Mouse (Mus musculus) lung, embryonic 14.5 days (tissue): ENCODE data around the gene Kcnh4. TPM values are rescaled to one million over a fixed set of nuclear protein-coding genes. Genes with fewer than 3 reads are reported as not detected.
A peak's percentile ranks its signal among the peaks of the same experiment; 100 is the strongest.

ENCODE experiments used
- ATAC-seq: fragments of 200-750 bp; cut with Nextera tagmentation; 2 replicates; pipeline ENCODE4 v1.8.0; 2017; ENCODE audit warnings: mild to moderate bottlenecking, moderate TSS enrichment, moderate library complexity; ENCODE audit not compliant: insufficient read depth
- DNase-seq: peaks from one replicate; pipeline ENCODE4 v3.0.0-alpha.2; 2015
- H3K27ac ChIP-seq: fragments of 300-500 bp; sonication (generic); 2 replicates; pipeline ENCODE4 v1.5.1; 2014; ENCODE audit warnings: low read depth, mild to moderate bottlenecking, moderate library complexity
- H3K27me3 ChIP-seq: fragments of 300-500 bp; sonication (generic); 2 replicates; pipeline ENCODE4 v1.6.1; 2014; ENCODE audit warnings: low read length, control low read depth; ENCODE audit not compliant: insufficient read depth
- H3K36me3 ChIP-seq: fragments of 300-500 bp; sonication (generic); 2 replicates; pipeline ENCODE4 v1.6.1; 2014; ENCODE audit warnings: control low read depth; ENCODE audit not compliant: insufficient read depth
- H3K4me1 ChIP-seq: fragments of 300-500 bp; sonication (generic); 2 replicates; pipeline ENCODE4 v1.6.1; 2014; ENCODE audit warnings: antibody characterized with exemption, control low read depth; ENCODE audit not compliant: insufficient read depth
- H3K4me2 ChIP-seq: fragments of 300-500 bp; sonication (generic); 2 replicates; pipeline ENCODE4 v1.6.1; 2014; ENCODE audit warnings: mild to moderate bottlenecking
- H3K4me3 ChIP-seq: fragments of 300-500 bp; sonication (generic); 2 replicates; pipeline ENCODE4 v1.5.1; 2014; ENCODE audit warnings: low read depth, low read length
- H3K9ac ChIP-seq: fragments of 300-500 bp; sonication (generic); 2 replicates; pipeline ENCODE4 v1.6.1; 2014
- H3K9me3 ChIP-seq: fragments of 300-500 bp; sonication (generic); 2 replicates; pipeline ENCODE4 v1.6.1; 2016; ENCODE audit warnings: low read depth, low read length, control low read depth
- CTCF ChIP-seq: IDR thresholded peaks from 2 replicates; pipeline ENCODE4 v1.5.1; 2016; ENCODE audit warnings: antibody characterized with exemption, low read depth
- WGBS: fragments of 180-500 bp; shearing (Covaris S2); extraction: QIAGEN DNeasy Blood & Tissue Kit; methylation state at CpG from one replicate; pipeline ENCODE4 v1.1.7; 2014; 5-methylcytosine and 5-hydroxymethylcytosine counted together
- polyA plus RNA-seq: library from polyadenylated mRNA; unstranded; fragments of >200 nt; fragmentation: Nextera tagmentation; extraction: Ambion mirVana; gene quantifications from 2 replicates; pipeline ENCODE4 v1.2.1, GENCODE M21; 2014

Kcnh4 gene
- not detected in 2 replicates for polyA plus RNA-seq

GRCm38 (mm10) chr11:100759611-100760233 lies at the start of gene Kcnh4:
TSS of gene Kcnh4 (minus strand) at chr11:100759942.
- ATAC-seq (peak; percentile 19; the same call in 1 of the 2 replicates), DNase-seq (peak; percentile 47)
- no peak within 1 kb of the TSS for H3K27ac ChIP-seq
- peaks cover 48% of the 10 kb centered on the region for H3K27me3 ChIP-seq
- H3K36me3 ChIP-seq: no peaks in the 10 kb centered on the region
- no peak for TF ChIP-seq CTCF
- H3K4me2 ChIP-seq: peak within 1 kb of the TSS; percentile 58
- H3K9ac ChIP-seq: no peak within 1 kb of the TSS
- WGBS: under 1% methylated on average over 46 of the region's 51 CpGs
- peak within 1 kb of the TSS; percentile 27 for H3K4me3 ChIP-seq
- H3K4me1 ChIP-seq: no peaks in the 10 kb centered on the region; the same call in 1 of the 2 replicates
- no peaks in the 10 kb centered on the region for H3K9me3 ChIP-seq

- 69% methylated on average over 20 of the region's 20 CpGs for WGBS
- no peak overlapping the region for H3K4me3 ChIP-seq
- ATAC-seq: no peak
- no peaks in the 10 kb centered on the region for H3K27me3 ChIP-seq
- DNase-seq: peak; percentile 35
- H3K4me2 ChIP-seq: no peak overlapping the region
- H3K4me1 ChIP-seq: no peaks in the 10 kb centered on the region
- no peak overlapping the region for H3K9ac ChIP-seq
- H3K9me3 ChIP-seq: no peaks in the 10 kb centered on the region
- H3K36me3 ChIP-seq: peaks cover 28% of the 10 kb centered on the region
- no peak overlapping the region for H3K27ac ChIP-seq
- no peak for TF ChIP-seq CTCF
Measured at GRCm38 (mm10) chr11:100806380-100807305, 46.9 kb upstream of the Kcnh4 start.

GRCm38 (mm10) chr11:100805535-100805934 lies 45.8 kb upstream of the Kcnh4 start:
- Histone ChIP-seq H3K27me3 (no peaks in the 10 kb centered on the region), H3K4me1 (no peaks in the 10 kb centered on the region), H3K36me3 (peaks cover 39% of the 10 kb centered on the region), H3K9me3 (no peaks in the 10 kb centered on the region), H3K4me3 (no peak overlapping the region), H3K4me2 (no peak overlapping the region), H3K9ac (no peak overlapping the region), H3K27ac (no peak overlapping the region)
- no peak for DNase-seq
- ATAC-seq: no peak
- WGBS: 68% methylated on average over 7 of the region's 7 CpGs
- no peak for TF ChIP-seq CTCF

GRCm38 (mm10) chr11:100804409-100804808 lies 44.7 kb upstream of the Kcnh4 start:
- H3K27me3 ChIP-seq: no peaks in the 10 kb centered on the region

GRCm38 (mm10) chr11:100799426-100799825 lies 39.7 kb upstream of the Kcnh4 start:
- Histone ChIP-seq H3K9ac (no peak overlapping the region), H3K4me3 (no peak overlapping the region), H3K4me2 (no peak overlapping the region), H3K4me1 (no peaks in the 10 kb centered on the region), H3K36me3 (peaks cover 49% of the 10 kb centered on the region), H3K27ac (no peak overlapping the region), H3K9me3 (no peaks in the 10 kb centered on the region), H3K27me3 (no peaks in the 10 kb centered on the region)
- no peak for TF ChIP-seq CTCF
- ATAC-seq (no peak), DNase-seq (no peak)
- WGBS: 78% methylated on average over 5 of the region's 5 CpGs

More at GRCm38 (mm10) chr11:100804409-100804808, 44.7 kb upstream of the Kcnh4 start:
- Histone ChIP-seq H3K9me3 (no peaks in the 10 kb centered on the region), H3K9ac (no peak overlapping the region), H3K4me1 (no peaks in the 10 kb centered on the region), H3K27ac (no peak overlapping the region), H3K4me2 (no peak overlapping the region), H3K36me3 (peaks cover 46% of the 10 kb centered on the region), H3K4me3 (no peak overlapping the region)
- no peak for DNase-seq
- WGBS: 93% methylated on average over 10 of the region's 10 CpGs
- ATAC-seq: no peak
- no peak for TF ChIP-seq CTCF

GRCm38 (mm10) chr11:100796585-100796984 lies 36.8 kb upstream of the Kcnh4 start:
- Histone ChIP-seq H3K4me2 (no peak overlapping the region), H3K9me3 (no peaks in the 10 kb centered on the region), H3K36me3 (peaks cover 35% of the 10 kb centered on the region), H3K9ac (no peak overlapping the region), H3K4me3 (no peak overlapping the region), H3K27ac (no peak overlapping the region), H3K4me1 (no peaks in the 10 kb centered on the region), H3K27me3 (no peaks in the 10 kb centered on the region)
- ATAC-seq: no peak
- 66% methylated on average over 8 of the region's 8 CpGs for whole genome bisulfite sequencing
- DNase-seq: no peak
- TF ChIP-seq CTCF: no peak

GRCm38 (mm10) chr11:100795386-100795785 lies 35.6 kb upstream of the Kcnh4 start:
- DNase-seq (no peak), ATAC-seq (no peak)
- 89% methylated on average over 2 of the region's 2 CpGs for WGBS

More at GRCm38 (mm10) chr11:100795386-100795785, 35.6 kb upstream of the Kcnh4 start:
- H3K9ac ChIP-seq: no peak overlapping the region
- H3K36me3 ChIP-seq: peaks cover 30% of the 10 kb centered on the region
- no peaks in the 10 kb centered on the region for H3K4me1 ChIP-seq
- H3K9me3 ChIP-seq: no peaks in the 10 kb centered on the region
- no peak overlapping the region for H3K4me2 ChIP-seq
- no peak overlapping the region for H3K4me3 ChIP-seq
- H3K27me3 ChIP-seq: no peaks in the 10 kb centered on the region
- H3K27ac ChIP-seq: no peak overlapping the region
- no peak for TF ChIP-seq CTCF
